ENCODE assay signal across 10 mouse cellular contexts in the genomic region with DNA sequence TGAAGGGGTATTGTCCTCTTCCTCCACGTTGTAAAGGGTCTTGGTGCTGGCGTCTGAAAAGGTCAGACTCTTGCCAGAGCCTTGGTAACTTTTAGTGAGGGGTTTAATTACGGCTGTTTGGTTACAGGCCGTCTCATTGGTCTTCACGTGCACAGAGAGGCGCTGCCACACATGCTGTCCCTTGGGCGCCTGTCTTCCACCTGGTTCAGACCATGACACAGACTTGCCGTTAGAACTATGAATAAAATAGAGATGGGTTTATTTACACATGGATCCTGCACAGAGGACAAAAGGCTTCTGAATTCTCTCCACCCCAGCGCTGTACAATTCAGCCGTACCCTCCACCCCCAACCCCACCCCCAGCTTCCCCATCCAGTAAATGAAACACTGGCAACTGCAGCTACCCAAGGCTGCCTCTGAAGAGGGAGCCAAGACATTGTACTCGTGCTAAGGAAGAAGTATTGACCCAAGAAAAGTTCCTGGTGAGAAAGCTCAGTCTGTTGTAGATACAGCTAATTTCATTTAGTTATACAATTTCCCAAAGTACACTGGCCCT. TPM values are rescaled to one million over a fixed set of nuclear protein-coding genes. Genes with fewer than 3 reads are reported as not detected.
A peak's percentile ranks its signal among the peaks of the same experiment; 100 is the strongest.
DNase-seq lines count a peak whose midpoint lies in the region; ATAC-seq lines count a peak whose summit lies in the region.
"Had no signal": no experiment of that assay in that cellular context is flagged by ENCODE, and none has a peak within 500 bp of the region (broad histone marks: within the 10 kb centered on the region; RNA-seq: fewer than 3 reads in every experiment).

No protein-coding gene starts in this region.

- no peaks in the 10 kb centered on the region for H3K36me3 ChIP-seq in neural tube, embryonic 11.5 days (ENCODE audit: control insufficient read depth, insufficient read depth, low read length)

- H3K9me3 ChIP-seq in neural tube, embryonic 11.5 days (ENCODE audit: control insufficient read depth, low read length): no peaks in the 10 kb centered on the region

- peak overlapping the region; percentile 38 for H3K4me3 ChIP-seq in neural tube, embryonic 11.5 days (ENCODE audit: low read depth, low read length)
- H3K4me3 ChIP-seq: erythroblast, embryonic 14.5 days had no signal

- 12% methylated on average over 11 of the region's 11 CpGs for WGBS in neural tube, embryonic 11.5 days

- peak overlapping the region; percentile 89 for H3K4me2 ChIP-seq in neural tube, embryonic 11.5 days (ENCODE audit: low read depth)

- no peak overlapping the region for H3K27ac ChIP-seq in neural tube, embryonic 11.5 days (ENCODE audit: low read depth, low read length)

- DNase-seq in cerebellum, postnatal 10 days: peak; percentile 27
- DNase-seq in neural tube, embryonic 11.5 days (ENCODE audit: low spot score): peak; percentile 10
- DNase-seq in neural tube, embryonic 10.5 days (ENCODE audit: extremely low spot score, low spot score): no peak
- no peak for DNase-seq in adipocyte (ENCODE audit: low spot score)
- DNase-seq in adrenal gland, postnatal 36 days: no peak
- DNase-seq in cerebellum, postnatal 25 days: no peak

- ATAC-seq in cerebellum, adult (ENCODE audit: insufficient number of reproducible peaks, low FRiP score, low TSS enrichment): no peak
- peak; percentile 32 for ATAC-seq in neural tube, embryonic 11.5 days (ENCODE audit: insufficient read depth, low FRiP score, low TSS enrichment)
- ATAC-seq in megakaryocyte, adult 5-6 weeks (ENCODE audit: poor library complexity, severe bottlenecking): peak; percentile 17; the same call in 1 of the 2 replicates

- H3K9ac ChIP-seq in neural tube, embryonic 11.5 days (ENCODE audit: low read length): peak overlapping the region; percentile 39; the same call in 1 of the 2 replicates

- no peaks in the 10 kb centered on the region for H3K4me1 ChIP-seq in neural tube, embryonic 11.5 days (ENCODE audit: control insufficient read depth, insufficient read depth, low read length)

- H3K27me3 ChIP-seq in neural tube, embryonic 11.5 days (ENCODE audit: control insufficient read depth, insufficient read depth, low read length): 0 out of 2 replicates have a peak, but pooled peaks cover 2% of the 10 kb centered on the region

RNA-seq across cellular contexts. Expression of gene Gm10944, which starts 8.6 kb away (rescaled TPM):
- not detected in 2 replicates for polyA plus RNA-seq in neural tube, embryonic 11.5 days (2014; fragmentation: Nextera tagmentation; extraction: Ambion mirVana)
- total RNA-seq in megakaryocyte, adult 5-6 weeks (2015): not detected in 2 replicates
- total RNA-seq in megakaryocyte, adult 5-6 weeks (2017): not detected in 2 replicates
- total RNA-seq in adrenal gland, postnatal 36 days (2021): not detected
- total RNA-seq: liver, adult 2 months had no signal
- polyA plus RNA-seq: erythroblast, embryonic 14.5 days; liver, adult 2 months had no signal

Comparison
In these comparisons a context has a peak if more than half of its experiments do, and no peak if none do; other contexts are left out.
1. DNase-seq: peak in cerebellum, postnatal 10 days (2 of 2) and neural tube, embryonic 11.5 days (single experiment); none in neural tube, embryonic 10.5 days (single experiment), adipocyte (single experiment), adrenal gland, postnatal 36 days (0 of 2) and cerebellum, postnatal 25 days (0 of 2).